Mouse (Mus musculus): ENCODE results near the gene Neb. TPM values are rescaled to one million over a fixed set of nuclear protein-coding genes. Genes with fewer than 3 reads are reported as not detected.

Gene Neb
- polyA plus RNA-seq, 1 experiment: 0.70 TPM

DNA sequence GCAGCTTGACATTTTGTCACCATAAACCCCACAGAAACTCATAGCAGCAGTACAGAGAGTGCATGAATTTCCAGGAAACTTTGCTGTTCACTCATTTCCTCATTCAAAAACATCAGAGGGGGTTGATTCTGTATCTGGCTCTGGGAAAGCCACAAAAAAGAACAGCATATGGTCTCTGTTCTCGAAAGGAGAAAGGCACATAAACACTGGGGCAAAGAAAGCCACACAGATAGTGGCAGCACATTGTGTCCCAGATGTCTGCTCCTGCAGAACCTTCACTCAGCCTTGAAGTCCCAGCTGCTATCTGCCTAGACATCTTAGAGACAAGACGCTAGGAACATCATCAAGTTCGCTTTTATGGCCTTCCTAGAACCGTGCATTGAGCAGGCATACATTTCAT, 67.5 kb downstream of the Neb start:
- DNase-seq (ENCODE audit: low spot score): no peak

DNA sequence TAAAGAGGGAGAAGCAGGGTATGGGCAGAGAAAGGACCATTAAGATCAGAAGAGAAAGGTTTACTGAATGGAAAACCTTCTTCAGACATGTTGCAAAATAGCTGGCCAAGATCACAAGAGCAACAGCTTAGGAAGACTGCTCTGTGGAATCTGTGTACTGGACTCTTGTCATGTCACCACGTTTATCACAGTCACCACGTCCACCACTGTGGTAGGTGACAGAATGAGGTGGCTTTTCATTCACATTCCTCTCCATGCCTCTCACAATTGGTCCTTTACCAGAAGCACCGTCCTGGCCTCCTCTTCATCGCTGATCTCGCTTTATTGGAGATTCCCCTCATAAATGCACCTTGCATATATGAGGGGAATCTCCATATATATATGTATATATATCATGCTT, 71.6 kb downstream of the Neb start:
- no peak for DNase-seq (ENCODE audit: low spot score)

GRCm38 (mm10) chr2:52304554-52304953, 73.7 kb downstream of the Neb start:
- DNase-seq (ENCODE audit: low spot score): no peak

GRCm38 (mm10) chr2:52303405-52303804, 74.9 kb downstream of the Neb start:
- DNase-seq (ENCODE audit: low spot score): no peak

DNA sequence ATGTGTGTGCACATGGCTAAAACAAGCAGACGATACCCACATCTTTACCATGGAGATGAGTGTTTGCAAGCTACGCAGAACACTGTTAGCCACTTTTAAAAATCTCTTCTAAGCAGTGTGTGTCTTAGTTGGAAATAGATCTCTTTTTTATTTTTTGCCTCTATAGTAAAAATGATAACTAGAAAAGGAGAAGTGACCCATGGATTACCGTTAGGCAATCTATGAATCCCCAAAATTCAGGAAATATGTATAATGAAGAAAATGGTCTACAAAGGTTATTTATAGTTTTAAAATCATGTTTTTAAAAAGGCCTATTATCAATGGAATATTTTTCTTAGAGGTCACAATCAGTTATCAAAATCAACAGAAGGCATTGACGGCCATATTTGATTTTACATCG, 80.3 kb downstream of the Neb start:
- DNase-seq (ENCODE audit: low spot score): no peak

DNA sequence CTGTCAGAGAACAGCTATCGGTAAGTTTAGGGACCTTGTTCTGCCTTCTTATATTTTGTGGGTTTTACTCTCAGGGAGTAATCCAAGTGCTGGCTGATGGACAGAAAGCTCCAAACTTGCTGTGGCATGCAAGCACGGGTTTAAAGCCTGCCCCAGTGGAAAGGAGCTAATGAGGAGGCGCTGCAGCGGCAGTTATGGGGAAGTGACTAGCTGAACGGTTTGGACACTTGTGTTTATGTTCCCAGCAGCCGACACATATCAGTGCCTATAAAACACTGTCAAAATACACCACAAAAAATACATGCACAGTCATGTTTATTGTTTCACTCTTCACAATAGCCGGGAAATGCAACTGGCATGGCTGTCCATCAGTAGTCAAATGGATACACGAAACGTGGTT, 81.5 kb downstream of the Neb start:
- DNase-seq (ENCODE audit: low spot score): no peak

GRCm38 (mm10) chr2:52287436-52287835, 90.8 kb downstream of the Neb start:
- no peak for DNase-seq (ENCODE audit: low spot score)

- no peak for DNase-seq (ENCODE audit: low spot score)
Observed at GRCm38 (mm10) chr2:52286421-52286820, 91.9 kb downstream of the Neb start.

GRCm38 (mm10) chr2:52272146-52272545, 106.1 kb downstream of the Neb start:
- no peak for DNase-seq (ENCODE audit: low spot score)

DNA sequence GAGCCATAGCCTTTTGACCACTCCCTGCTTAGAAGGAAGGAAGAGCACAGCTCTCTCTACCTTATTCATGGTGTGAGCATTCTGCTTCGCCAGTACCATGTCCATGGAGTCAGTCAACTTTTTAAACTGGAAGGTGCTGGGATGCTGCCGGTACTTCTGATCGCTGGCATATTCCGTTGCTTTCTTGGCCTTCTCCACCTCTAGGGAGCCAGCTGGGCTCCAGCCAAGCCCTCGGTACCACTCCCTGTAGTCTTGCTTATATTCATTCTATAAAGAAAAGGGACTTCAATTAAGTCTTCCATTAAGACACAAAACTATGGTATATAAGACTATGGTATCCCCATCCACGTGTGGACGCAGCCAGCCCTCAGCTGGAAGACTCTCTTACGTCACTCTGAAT, 107.4 kb downstream of the Neb start:
- DNase-seq (ENCODE audit: low spot score): no peak

GRCm38 (mm10) chr2:52262149-52262548, 116.1 kb downstream of the Neb start:
- no peak for DNase-seq (ENCODE audit: low spot score)

DNA sequence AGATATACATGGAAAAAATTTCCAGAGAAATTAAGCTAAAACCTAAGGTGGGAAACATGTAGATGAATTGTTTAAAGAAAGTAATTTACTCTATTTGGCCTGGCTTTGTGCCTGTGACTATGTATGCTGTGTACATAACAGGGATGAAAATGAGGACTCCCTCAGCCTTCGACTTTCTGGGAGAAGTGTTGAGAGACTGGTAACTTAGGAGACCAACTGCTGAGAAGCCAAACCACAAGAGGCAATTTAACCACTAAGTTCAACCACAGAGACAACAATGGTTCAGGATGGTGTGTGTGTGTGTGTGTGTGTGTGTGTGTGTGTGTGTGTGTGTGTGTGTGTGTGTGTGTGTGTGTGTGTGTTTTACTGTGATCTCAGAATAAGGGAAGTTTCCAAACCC, 126.2 kb downstream of the Neb start:
- no peak for DNase-seq (ENCODE audit: low spot score)

DNA sequence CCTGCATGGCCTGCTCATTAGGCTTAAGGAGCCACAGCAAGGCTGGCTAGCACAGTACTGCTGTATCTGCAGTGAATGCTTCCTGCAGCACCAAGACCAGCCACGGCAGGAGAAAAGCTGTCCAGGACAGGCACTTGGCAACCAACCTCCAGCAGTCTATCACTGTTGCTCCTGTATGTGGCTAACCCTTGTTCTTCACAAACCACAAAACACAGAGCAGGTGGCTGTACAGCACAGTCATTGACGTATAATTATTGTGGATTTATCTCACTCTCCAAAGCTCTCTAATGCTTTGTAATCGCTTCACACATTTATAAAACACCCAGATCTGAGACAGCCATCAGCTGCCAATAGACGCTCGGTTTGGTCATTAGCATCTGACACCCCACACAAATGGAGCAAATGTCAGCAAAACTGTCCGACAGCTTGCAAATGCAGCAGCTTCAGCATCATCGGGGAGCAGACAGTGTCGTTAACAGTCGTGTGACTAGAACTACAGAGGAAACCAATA, 129.9 kb downstream of the Neb start:
- no peak for DNase-seq (ENCODE audit: low spot score)

DNA sequence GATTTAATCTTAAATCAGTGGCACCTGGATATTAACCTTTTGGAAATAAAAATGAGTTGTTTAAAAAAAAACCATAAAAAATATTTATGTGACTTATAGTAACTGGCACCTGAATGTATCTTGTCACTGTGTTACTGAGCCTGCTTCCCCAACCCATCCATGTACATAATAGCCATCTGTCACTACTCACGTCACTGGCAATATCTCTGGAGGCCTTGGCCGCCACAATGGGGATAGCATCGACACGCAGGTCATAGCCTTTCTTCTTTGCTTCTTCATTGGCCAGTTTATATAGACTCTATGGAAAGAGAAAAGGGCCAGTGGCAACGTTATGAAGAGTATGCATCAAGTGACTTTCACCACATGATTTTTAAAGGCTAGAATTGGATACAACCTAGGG, 133.2 kb downstream of the Neb start:
- no peak for DNase-seq (ENCODE audit: low spot score)

GRCm38 (mm10) chr2:52242691-52243090, 135.6 kb downstream of the Neb start:
- DNase-seq (ENCODE audit: low spot score): no peak

GRCm38 (mm10) chr2:52237892-52238291, 140.4 kb downstream of the Neb start:
- no peak for DNase-seq (ENCODE audit: low spot score)

GRCm38 (mm10) chr2:52227584-52227983, 150.7 kb downstream of the Neb start:
- DNase-seq (ENCODE audit: low spot score): no peak

- DNase-seq (ENCODE audit: low spot score): no peak
Observed at GRCm38 (mm10) chr2:52224366-52224765, 153.9 kb downstream of the Neb start.

DNA sequence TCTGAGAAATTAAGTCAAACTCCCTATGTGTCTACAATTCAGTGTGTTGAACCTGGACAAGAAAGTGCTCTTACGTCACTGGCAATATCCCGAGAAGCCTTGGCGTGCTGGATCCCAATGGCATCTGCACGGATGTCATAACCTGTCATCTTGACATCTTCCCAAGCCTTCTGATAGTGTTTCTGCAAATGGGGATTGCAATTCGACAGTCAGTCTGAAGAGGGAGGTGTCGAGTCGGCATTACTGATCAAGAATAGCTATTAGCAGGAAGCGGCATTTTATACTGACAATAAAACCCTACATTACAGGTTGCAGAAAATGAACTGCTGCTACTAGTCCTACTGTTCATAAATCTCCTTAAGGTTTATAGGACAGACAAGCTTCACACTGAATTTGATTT, 158.2 kb downstream of the Neb start:
- no peak for DNase-seq (ENCODE audit: low spot score)

DNA sequence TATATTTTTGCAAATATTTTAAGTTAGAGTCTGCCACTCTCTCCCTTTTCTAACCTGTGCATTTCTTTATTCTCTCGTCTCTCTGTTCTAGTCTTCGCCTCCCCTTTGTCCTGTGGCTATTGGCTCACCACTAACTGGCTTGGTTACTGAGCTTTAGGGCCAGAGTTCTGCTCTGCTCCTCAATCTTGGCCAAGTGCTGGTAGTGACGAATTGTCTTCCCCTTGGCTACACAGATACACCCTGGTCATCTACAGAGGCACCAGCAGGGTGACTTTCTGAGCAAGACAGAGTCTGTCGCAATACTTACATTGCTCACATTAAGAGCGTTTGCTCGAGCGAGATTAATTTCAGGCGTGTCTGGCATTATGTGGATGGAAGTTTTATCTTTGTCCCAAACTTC, 162.3 kb downstream of the Neb start:
- DNase-seq (ENCODE audit: low spot score): no peak

- no peak for DNase-seq (ENCODE audit: low spot score)
Observed at GRCm38 (mm10) chr2:52212561-52212961, 165.7 kb downstream of the Neb start.

- DNase-seq (ENCODE audit: low spot score): no peak
Observed at GRCm38 (mm10) chr2:52211358-52211899, 166.8 kb downstream of the Neb start.

DNA sequence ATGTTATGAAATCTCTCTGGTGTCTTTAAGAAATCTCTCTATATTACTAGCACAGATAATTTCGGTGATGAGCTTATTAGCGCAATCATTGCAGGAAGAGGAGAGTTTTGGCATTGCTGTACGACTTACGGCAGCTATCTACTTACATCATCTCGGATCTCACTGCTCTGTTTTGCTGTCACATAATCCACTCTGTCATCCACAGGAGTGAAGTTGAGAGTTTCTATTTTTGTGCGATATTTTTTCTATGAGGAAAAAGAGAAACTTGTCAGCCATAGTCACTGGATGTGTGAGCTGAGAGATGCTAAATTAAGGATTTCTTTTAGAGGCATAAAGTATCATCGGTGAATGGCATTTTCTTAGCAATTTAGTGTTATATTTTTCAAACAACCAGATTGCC, 167.6 kb downstream of the Neb start:
- DNase-seq (ENCODE audit: low spot score): no peak

- DNase-seq (ENCODE audit: low spot score): no peak
Observed at GRCm38 (mm10) chr2:52204992-52205391, 173.3 kb downstream of the Neb start.

Data from urinary bladder, adult 2 months (tissue).